Mouse (Mus musculus) c-Kit-positive CD71-negative TER-119-negative erythroid progenitor cells, embryonic 14.5 days (primary cell): ENCODE measurements at regions not wholly inside any gene's neighbourhood (a gene's known extent, or its start where the extent isn't known, plus 50 kb on each side); places are given as distances from the start of the nearest gene placed in this dataset.

Experiments
- DNase-seq: peaks from one replicate; pipeline ENCODE4 v3.0.0-alpha.2; 2013; ENCODE audit warnings: low read depth

DNA sequence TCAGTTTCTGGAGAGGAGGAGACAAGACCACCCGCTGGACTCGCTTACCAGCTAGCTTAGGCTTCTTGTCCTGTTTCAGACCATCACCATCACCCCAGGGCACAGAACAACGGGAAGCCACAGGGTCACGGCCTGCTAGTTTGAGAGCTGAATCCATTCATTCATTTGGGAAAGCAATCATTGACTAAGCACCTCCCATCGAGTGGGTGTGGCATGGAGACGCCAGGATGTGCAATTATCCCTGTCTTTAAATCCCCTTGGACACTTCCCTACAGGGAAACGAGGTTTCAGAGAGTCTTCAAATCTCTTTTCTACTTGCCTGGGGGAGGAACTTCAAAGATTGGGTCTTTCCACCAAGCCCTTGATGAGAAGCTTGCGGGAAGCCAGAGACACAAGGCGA lies 108.7 kb downstream of the 2410131K14Rik start:
- DNase-seq, result no peak

DNA sequence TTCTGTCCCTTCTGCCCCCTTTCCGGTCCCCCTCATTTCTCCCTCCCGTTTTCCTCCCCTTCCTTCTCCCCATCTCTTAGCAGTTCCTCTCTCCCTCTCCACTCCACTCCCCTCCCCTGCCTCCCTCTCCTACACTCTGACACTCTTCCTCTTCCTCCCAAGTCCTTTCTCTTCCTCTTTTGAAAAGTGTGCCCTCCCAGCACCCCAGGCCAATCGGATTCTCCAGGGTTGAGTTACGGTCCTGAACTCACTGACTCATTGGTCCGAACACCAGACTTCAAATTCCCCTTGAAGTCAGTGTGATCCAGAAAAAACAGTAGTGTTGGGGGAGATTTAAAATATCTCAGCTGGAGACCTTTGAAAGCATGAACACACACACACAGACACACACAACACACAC lies 109.1 kb downstream of the 2410131K14Rik start:
- DNase-seq, result no peak

DNA sequence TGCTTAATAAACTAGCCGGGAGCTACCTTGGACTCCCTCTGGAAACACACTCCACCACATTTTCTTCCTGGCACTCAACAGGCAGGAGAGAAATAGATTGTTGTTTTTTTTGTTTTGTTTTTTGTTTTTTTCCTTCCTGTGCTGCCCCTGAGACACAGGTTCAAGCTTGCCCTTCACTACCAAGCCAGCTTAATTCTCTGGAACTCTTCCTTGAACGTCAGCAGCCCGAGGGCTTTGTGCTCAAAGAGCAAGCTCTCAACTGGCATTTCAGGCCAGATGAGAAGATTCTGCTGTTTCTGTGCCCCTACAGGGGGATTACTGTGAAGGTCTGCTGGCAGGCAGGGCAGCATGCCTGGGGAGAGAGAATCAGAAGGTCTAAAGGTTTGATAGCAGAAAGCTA lies 109.8 kb downstream of the 2410131K14Rik start:
- DNase-seq, result no peak

DNA sequence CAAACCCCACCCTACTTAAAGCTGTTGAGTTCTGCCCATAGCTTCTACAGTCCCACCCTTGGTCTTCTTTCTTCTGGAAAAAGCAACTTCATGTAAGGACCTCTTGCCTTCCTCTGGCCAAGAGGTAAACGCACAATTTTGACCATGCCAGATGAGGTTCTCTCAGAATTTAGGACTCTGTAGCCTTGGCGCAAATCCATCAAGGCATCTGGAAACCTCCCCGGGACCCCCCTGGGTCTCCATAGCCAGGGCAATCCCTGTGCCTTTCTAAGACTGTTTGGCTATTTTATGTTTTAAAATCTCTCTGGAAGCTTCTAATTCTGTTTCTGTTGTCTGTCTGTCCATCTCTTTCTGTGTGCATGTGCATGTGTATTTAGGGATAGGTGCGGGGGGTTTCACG lies 110.3 kb downstream of the 2410131K14Rik start:
- no peak for DNase-seq

DNA sequence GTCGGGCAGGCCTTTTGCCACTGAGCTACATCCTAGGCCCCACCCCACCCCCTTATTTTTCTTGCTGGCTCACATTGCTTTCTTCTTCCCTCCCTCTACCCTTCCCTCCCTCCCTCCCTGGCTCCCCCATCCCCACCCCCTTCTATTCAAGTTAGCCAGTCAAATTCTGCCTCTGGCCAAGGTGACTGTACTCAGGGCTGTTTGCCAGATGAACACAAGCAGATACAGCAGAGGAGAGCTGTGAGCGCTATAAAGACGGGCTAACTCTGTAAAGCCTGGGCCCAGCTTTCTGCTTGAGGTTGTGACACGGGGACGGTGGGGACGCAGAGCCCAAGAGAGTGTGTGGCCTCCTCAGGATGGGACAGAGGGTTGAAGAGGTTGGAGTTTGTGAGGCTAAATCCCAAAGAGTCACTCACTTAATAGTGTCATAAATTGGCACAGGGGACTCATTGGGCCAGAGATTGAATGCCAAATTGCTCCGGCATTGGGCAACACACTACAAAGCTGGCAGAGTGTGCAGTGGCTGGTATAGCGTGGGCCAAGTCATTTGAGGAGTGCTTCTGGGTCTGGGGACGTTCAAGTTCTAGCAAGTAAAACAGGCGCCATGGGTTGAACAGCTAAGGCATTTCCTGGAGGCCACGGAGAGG lies 110.8 kb downstream of the 2410131K14Rik start:
- no peak for DNase-seq

DNA sequence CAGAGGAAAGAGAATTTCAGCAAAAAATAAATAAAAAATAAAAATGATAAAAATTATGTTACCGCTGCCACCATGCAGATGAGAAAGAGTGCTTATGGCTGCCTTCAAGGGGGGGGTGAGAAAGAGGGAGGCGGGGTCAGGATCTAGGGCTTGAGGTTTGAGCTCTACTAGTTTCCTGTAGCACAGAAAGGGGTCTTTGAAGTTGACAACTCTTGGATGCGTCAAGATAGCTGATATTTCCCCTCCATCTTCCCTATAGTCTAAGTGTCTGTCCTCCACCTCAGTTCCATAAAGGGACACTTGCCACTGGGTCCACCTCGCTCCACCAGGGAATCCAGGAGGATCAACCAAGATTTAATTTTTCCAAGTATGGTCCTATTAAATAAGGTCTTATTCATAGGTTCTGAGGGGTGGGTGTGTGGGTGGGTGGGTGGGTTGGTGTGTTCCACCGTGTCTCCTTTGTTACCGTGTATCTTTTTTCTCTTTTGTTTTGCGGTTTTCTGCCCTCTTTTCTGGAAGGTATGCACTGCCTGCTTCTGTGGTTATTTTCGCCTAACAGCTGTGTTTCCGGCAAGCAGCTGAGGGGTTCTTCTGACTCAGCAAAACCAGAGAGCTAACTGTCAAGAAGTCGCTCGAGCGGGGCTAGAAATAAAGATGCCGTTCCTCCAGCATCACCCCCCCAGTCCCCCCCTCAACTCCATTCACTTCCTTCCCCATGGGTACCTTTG lies 114.8 kb downstream of the 2410131K14Rik start:
- no peak for DNase-seq

DNA sequence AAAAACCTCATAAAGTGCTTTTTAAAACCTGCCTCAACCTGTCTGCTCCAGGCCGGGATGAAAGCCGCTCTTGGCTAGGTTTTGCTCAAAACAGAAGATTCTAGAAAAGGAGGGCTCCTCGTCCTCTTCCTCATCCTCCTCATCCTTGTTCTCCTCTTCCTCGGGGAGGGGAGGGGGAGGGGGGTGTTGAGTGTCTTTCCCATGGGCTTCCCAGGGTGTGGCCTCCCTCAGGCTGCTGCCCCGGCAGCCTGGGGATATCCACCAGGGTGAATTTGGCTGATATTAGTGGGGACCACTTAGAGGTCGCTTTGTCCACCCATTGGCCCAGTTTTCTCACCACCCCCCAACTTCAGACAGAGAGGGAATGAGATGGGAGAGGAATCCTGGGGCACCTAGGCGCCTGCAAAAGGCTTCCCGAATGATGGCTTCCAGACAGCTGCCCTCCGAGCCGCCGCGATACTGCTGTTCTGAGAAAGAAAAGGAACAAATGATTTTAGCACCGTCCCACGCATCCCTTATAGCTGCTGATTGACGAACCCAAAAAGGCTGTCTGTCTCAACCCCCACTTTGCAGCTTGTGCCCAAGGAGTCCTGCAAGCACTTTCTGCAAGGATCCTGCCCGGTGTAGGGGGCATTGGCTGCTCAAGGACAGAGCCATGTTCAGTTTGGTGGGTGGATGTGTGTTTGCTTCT lies 115.5 kb downstream of the 2410131K14Rik start:
- no peak for DNase-seq

DNA sequence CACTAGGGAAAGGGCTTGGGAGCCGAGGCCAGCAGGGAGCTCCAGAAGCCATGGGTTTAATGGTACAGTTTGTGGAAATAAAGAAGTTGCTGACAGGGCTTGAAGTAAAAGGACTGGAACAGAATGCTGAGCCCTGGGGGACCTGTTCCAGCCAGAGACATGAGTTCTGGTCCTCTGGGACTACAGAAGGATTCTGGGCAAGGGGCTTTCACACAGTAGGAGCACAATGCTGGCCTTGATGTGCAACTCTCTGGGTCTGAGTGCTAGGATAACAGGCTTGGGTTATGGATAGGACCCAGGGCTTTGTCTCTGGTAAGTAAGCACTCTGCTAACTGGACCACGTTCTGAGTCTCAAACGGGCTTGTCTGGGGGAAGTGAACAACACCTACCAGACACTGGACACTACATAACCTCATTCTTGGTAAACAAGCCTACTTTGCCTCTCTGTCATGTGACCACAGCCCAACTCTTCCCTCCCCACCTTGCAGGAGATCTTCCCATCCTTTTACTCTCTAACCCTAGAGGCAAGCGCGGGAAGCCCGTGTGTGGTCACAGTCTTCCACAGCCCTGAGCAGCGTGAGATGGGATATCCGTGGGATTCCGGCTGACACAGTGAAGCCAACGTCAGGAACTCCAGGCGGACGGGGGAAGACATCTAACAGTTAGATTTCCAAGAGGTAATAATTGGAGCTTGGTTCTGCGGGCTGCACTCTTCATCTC lies 116.3 kb downstream of the 2410131K14Rik start:
- no peak for DNase-seq

DNA sequence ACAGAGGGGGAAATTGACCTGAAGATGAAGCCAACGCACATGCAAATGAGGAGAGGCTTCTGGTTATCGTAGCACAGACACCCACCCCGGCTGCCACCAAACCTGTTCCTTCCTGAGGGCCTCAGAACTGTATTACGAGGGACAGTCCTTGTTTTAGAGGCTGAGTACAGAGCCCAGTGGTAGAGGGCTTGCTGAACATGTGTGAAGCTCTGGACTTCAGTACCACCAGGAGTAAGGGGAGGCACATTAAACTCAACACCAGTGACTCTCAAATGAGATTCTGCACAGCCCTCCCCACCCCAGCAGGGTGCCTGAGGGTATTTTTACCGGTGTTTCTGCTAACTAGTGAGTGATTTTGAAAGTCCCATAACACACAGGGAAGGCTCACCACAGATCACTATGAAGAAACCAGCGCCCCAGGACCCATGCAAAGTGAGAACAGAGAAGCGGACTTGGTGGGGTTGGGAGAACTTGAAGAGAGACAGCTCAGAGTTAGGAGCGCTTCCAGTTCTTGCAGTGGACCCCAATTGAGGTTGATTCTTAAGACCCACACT lies 116.9 kb downstream of the 2410131K14Rik start:
- no peak for DNase-seq

DNA sequence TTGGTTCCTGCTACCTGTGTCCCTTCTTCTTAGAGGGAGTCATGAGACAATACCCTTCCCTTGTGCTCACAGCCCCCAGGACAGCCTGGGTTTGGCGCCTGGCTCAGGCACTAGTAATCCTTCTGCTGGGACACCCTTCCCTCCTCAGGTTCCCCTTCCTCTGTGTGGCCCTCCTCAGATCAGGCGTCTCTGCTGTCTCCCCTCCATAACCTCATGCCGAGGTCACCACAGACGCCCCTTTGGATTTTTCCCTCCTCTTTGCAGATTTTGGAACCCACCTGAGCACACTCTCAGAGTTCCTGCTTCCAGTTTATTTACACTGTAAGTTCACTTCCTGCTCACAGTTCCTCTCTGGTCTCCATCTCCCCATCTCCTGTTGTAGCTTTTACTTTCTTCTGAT lies 117.7 kb downstream of the 2410131K14Rik start:
- no peak for DNase-seq

DNA sequence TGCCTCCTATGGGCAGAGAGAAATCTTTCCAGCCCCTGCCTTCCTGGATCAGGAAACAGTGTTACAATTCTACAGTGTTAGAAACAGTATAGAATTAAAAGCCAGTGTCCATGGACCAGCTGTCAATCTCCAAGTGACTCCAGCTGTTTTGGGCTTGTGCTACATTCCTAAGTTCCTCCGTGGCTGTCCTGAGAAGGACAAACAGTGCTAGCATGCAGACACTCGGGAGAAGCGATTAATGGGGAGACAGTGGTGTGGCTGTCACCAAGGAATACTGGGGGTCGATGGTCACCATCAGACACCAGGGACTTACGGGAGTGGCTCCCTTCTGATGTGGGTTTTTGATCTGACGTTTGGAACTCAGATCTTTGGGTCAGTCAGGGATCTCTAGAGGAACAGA lies 118.1 kb downstream of the 2410131K14Rik start:
- DNase-seq, result no peak

DNA sequence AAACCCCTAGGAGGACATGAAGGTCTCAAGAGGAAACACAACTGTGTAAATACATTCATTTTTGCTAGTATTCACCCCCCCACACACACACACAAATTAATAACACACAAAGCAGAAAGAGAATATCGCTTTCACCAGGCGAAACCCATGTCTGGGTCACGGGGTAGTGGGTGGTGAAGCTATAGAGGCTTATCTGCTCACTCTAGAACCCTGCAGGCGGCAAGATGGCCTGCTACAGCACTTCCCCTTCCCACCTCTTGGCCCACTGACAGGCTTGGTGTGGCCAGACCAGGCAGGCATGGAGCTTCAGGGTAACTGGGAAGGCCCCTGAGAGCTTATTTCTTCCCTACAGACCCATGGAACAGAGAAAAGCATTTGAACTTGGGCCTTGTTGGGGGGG lies 119.6 kb downstream of the 2410131K14Rik start:
- no peak for DNase-seq

DNA sequence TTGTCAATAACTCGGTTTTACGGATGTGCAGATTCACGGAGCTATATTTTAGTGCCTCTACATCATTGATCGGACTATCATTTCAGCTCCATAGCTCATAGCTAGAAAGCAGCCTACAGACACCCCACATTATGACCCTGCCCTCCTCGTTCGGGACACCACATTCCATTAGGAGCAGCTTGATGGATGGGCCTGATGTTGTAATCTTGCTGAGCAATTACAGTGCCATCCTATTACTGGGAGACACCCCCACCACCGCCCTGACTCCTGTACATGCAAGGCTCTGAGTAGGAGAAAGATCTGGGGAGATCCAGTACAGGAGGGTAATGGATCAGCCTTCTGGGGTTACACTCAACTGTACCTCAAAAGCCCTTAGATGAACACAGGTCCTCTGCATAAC lies 120.2 kb downstream of the 2410131K14Rik start:
- no peak for DNase-seq

DNA sequence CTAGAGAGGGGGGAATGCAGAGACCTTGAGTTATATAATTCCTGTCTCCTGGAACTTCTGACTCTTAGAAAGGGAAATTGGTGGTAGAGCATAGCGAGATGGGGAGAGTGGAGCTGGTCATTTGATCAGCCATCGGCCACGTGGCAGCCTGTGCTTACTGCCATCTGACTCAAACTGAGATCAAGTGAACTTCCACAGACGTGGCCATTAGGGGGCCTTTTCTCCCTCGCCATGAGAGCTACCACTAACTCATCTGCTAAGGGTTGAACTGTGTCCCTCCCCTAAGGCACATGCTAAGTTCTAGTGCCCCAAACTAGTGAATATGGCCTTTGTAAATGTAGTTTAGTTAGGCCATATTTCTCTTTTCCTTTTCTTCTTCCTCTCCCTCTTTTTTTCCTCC lies 120.6 kb downstream of the 2410131K14Rik start:
- no peak for DNase-seq

DNA sequence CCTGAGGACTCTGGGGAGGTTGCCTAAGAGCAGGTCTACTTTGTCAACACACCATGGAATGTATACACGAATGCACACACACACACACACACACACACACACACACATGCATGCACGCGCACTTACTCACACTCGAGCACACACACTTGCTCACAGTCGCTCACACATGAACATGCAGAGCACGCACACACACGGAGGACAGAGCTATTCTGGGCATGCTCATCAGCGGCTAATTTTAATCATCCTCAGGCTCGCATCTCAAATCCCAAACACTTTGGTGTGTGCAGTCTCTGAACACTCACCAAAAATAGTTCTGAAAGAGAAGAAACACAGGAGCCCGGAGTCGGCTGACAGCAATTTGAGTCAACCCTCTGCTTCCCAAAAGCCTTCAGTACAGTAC lies 122.0 kb downstream of the 2410131K14Rik start:
- no peak for DNase-seq

DNA sequence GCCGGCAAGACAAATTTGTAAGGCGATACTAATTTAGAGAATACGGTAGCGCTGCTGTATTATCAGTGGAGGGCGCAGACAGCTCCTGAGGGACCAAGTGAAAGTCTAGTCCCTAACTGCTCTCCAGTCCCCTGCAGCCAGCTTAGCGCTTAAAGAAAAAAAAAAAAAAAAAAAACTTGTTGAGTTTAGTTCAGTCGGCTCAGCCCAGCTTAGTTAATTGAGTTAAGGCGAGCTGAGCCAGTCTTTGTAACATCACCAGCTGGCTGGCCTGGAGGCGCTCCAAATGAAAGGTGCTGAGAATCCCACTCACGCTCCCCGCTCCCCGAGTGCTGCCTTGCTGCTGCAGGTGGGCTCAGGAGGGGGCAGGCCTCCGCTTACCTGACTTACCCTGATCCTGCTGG lies 128.6 kb downstream of the 2410131K14Rik start:
- no peak for DNase-seq

DNA sequence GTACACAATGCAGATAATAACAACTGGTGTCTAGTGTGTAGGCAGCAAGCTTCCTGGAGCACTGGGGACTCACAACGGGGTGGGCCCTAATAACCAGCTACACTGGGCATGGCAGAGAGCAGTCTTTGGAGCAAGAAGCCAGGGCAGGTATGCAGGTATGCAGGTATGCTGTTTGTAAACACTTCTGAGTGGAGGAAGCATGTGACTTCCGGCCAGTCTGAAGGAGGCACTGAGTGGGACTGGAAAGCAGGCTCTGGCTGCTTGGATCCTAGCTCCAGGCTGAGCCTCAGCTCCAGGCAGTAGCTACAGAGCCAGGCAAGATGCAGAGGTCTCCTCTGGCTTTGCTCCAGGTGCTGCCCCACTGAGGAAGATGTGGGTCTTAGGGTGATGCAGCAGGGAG lies 129.9 kb downstream of the 2410131K14Rik start:
- no peak for DNase-seq

DNA sequence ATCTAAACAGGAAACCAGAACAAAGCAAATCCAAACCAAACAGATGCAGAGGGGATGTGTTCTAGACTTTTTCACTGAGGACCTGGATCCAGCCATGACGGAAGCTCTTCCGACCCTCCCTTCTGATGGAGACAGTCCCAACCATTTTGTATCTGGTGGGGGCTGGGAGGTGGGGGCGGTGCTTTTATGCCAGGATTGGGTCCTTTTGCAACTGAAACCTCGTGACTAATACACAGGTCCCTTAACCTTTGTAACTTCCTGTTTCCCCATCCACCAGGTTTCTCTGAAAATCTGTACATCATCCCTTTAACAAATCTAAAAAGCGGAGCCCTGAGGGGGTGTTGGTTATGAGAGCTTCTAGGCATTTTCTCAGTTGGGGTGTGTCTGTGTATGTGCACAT lies 130.9 kb downstream of the 2410131K14Rik start:
- no peak for DNase-seq

DNA sequence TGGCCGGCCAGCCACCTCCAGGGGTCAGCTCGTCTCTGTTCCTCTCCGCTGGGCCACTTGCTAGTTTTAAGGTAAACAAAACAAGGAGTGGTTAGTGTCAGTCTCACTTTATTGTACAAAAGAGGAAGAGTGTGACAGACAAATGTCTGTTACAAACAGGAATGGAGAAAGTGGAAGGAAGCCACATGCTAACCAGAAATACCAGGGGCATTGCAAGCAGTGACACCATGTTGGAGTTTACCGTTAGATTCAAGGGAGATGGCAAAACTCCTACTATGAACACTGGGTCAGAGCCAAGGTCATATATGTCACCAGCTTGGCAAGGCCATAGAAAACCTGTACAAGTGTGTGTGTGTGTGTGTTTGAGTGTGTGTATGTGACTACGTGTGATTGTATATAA lies 131.5 kb downstream of the 2410131K14Rik start:
- DNase-seq, result no peak

DNA sequence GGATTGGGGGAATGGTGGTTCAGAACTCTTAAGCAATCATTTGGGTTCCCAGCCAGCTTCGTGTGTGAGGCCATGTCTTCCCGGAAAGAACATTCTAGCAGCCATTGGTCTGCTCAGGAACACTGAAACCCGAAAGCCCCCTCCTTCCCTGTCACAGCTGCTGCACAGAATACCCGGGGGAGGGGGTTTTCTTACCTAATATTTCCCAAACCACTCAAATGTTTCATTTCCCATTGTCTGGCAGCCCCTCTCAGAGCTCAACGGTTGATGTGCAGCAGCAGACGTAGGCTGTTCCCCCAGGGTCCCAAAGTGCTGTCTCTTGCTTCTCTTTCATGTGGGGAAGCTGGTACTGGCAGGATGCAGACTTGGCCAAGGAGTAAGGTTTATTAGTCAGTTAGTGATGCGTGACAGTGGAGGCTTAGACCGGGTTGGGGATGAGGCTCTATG lies 132.4 kb downstream of the 2410131K14Rik start:
- DNase-seq, result no peak

DNA sequence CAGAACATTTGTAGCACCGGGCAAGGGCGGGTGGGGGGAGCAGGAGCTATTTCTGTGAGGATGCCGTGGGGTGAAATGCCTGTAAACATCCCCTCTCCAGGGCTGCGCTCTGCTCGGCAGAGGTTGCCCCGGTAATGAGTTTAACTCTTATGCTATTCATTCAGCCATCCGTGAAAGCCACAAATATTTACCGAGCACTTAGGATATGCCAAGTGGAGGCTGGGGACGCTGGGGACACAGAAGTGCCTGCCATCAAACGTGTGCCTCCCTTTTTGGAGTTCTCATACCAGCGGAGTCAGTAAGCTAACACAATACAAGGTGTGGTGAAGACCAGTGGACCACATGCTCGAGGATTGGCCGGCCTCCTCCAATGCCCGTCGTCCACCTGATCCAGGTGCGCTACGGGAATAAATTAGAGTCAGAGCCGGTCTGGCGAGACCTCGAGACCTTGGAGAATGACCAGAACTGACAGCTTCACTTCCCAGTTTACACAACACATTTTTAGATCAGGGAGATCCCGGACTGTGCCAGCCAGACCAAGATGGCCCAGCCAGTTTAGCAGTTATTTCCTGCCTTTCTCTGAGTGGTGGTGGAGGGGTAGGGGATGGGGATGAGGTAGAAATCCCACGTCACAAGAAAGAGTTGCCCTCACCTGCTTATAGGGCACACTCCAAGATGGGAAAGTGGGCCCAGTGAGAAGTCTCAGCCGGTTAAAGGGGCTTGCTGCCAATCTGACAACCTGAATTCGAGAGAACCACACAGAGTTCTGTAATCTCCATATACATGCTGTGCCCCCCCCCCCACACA lies 134.4 kb downstream of the 2410131K14Rik start:
- no peak for DNase-seq

DNA sequence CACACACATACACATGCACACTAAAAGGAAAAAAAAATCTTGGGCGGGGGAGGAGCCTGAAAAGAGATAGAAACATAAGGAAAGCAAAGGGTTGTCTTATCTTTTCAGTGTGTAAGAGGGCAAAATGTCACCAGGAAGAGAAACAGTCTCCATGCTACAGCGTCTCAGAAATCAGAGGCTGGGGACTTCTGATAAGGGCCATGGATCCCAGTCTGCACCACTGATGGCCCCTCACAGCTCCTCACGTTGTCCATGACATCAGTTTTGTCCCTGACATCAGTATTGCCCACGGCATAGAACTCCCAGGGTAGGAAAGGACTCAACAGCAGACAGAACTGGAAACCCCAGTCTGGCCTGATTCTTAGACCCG lies 135.0 kb downstream of the 2410131K14Rik start:
- no peak for DNase-seq
